Mouse (Mus musculus) embryonic facial prominence, embryonic 11.5 days (tissue): ENCODE data around the gene Dgki. TPM values are rescaled to one million over a fixed set of nuclear protein-coding genes. Genes with fewer than 3 reads are reported as not detected.

Source experiments
- ATAC-seq: fragments of 200-750 bp; cut with Nextera tagmentation; replicated peaks from 2 replicates; pipeline ENCODE4 v1.8.0; 2017; ENCODE audit warnings: low read depth; ENCODE audit not compliant: insufficient number of reproducible peaks, low FRiP score, low TSS enrichment
- DNase-seq: peaks from one replicate; pipeline ENCODE4 v3.0.0-alpha.2; 2015; ENCODE audit warnings: low spot score
- H3K27ac ChIP-seq: fragments of 300-500 bp; sonication (generic); replicated peaks from 2 replicates; pipeline ENCODE4 v1.5.1; 2014; ENCODE audit warnings: mild to moderate bottlenecking, low read depth, low read length, control low read depth
- H3K27me3 ChIP-seq: fragments of 300-500 bp; sonication (generic); 2 replicates; pipeline ENCODE4 v1.6.1; 2014; ENCODE audit warnings: mild to moderate bottlenecking, low read length, moderate library complexity, mixed read lengths; ENCODE audit not compliant: control insufficient read depth, insufficient read depth
- H3K36me3 ChIP-seq: fragments of 300-500 bp; sonication (generic); replicated peaks from 2 replicates; pipeline ENCODE4 v1.6.1; 2014; ENCODE audit warnings: low read depth, mild to moderate bottlenecking, low read length, moderate library complexity, mixed read lengths; ENCODE audit not compliant: control insufficient read depth, insufficient read depth
- H3K4me1 ChIP-seq: fragments of 300-500 bp; sonication (generic); 2 replicates; pipeline ENCODE4 v1.6.1; 2014; ENCODE audit warnings: low read length, mixed read lengths; ENCODE audit not compliant: control insufficient read depth, insufficient read depth
- H3K4me2 ChIP-seq: fragments of 300-500 bp; sonication (generic); 2 replicates; pipeline ENCODE4 v1.6.1; 2014; ENCODE audit warnings: low read depth, mild to moderate bottlenecking, control low read depth, low read length, moderate library complexity
- H3K4me3 ChIP-seq: fragments of 300-500 bp; sonication (generic); 2 replicates; pipeline ENCODE4 v1.5.1; 2014; ENCODE audit warnings: low read depth, low read length, control low read depth
- H3K9ac ChIP-seq: fragments of 300-500 bp; sonication (generic); replicated peaks from 2 replicates; pipeline ENCODE4 v1.6.1; 2014; ENCODE audit warnings: mild to moderate bottlenecking, control low read depth, low read length
- H3K9me3 ChIP-seq: fragments of 300-500 bp; sonication (generic); replicated peaks from 2 replicates; pipeline ENCODE4 v1.6.1; 2016; ENCODE audit warnings: mild to moderate bottlenecking, low read length, inconsistent platforms, mixed read lengths; ENCODE audit not compliant: control insufficient read depth
- WGBS: fragments of 180-500 bp; shearing (Covaris S2); extraction: QIAGEN DNeasy Blood & Tissue Kit; methylation state at CpG from one replicate; pipeline ENCODE4 v1.1.7; 2014; 5-methylcytosine and 5-hydroxymethylcytosine counted together
- polyA plus RNA-seq: library from polyadenylated mRNA; unstranded; fragments of >200 nt; fragmentation: Nextera tagmentation; extraction: Ambion mirVana; gene quantifications from 2 replicates; pipeline ENCODE4 v1.2.1, GENCODE M21; 2014

The Dgki gene
- polyA plus RNA-seq, 1 experiment from 2014 or later = 1.0 TPM

GRCm38 (mm10) chr6:37096840-37097305 lies 203.1 kb downstream of the Dgki start:
- ATAC-seq (no peak), DNase-seq (peak; percentile 14)
- Histone ChIP-seq H3K9ac (no peak overlapping the region), H3K27me3 (no peaks in the 10 kb centered on the region), H3K4me2 (no peak overlapping the region), H3K4me3 (no peak overlapping the region), H3K36me3 (no peaks in the 10 kb centered on the region), H3K27ac (no peak overlapping the region), H3K4me1 (no peaks in the 10 kb centered on the region), H3K9me3 (no peaks in the 10 kb centered on the region)
- WGBS = 52% methylated on average over 12 of the region's 12 CpGs

DNA sequence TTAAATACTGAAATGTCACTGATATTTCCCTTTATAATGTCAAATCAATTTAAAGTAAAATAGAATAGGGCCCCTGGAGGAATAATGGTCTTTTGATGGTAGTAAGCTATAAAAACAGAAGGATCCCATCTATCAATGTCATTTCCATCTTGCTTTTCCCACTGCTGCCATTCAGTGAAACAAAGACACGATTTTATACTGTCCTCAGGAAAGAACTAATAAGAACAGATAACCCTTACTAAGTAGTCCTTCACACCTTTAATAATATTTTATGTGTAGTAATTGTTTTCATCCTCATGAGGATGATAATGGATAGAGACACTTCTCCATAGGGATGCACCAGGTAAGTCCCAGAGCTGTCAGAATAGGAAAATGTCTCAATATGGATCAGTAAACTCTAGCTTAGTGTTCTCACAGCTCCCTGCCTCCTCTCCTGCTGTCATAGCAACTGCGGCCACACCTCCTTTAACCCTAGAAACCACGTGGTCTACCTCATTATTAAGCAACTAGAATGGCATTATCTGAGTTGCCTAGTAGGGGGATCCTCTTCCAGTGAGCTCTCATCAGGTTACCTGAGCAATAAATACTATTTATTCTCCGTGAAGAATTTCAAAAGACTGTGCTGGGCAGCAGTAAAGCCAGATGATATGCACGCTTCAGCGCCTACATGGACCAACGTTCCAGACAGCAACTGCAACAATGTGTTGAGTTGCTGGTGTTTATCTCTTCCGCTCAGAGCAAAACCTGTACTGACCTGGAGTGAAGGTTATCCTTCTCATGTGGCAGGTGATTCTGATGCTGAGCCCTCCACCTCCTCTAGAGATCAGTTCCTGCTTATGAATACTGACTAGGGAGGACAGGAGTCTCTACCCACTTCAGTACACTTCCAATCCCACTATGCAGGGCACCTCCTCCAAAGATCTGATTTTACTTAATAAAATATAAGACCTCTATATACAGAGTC lies 210.6 kb downstream of the Dgki start:
- Histone ChIP-seq H3K9ac (no peak overlapping the region), H3K27ac (no peak overlapping the region), H3K4me1 (no peaks in the 10 kb centered on the region), H3K27me3 (no peaks in the 10 kb centered on the region), H3K36me3 (no peaks in the 10 kb centered on the region), H3K9me3 (no peaks in the 10 kb centered on the region), H3K4me3 (no peak overlapping the region), H3K4me2 (no peak overlapping the region)
- ATAC-seq = no peak; the same call in 1 of the 2 replicates
- DNase-seq = peak; percentile 13
- 55% methylated on average over 8 of the region's 8 CpGs for WGBS

DNA sequence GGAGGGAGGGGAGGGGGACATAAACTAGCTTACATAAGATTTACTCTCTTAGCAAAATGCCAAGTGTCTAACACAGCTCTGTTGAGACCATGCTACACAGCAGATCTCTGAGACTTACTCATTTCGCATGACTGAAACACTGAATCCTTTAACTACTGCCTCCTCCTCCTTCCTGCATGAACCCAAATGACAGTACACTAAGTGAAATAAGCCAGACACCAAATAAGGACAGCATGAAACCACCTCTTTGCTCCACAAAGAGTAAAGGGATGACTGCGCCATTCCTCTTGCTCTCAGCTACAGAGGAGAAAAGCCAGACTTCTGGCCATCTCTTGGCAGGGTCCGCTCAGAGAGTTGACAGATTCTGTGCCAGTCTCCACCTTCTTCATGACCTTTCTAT lies 217.0 kb downstream of the Dgki start:
- Histone ChIP-seq H3K4me1 (no peaks in the 10 kb centered on the region), H3K9me3 (no peaks in the 10 kb centered on the region), H3K4me2 (no peak overlapping the region), H3K27ac (no peak overlapping the region), H3K27me3 (no peaks in the 10 kb centered on the region; the same call in 1 of the 2 replicates), H3K4me3 (no peak overlapping the region), H3K36me3 (no peaks in the 10 kb centered on the region), H3K9ac (no peak overlapping the region)
- ATAC-seq (no peak), DNase-seq (no peak)
- WGBS = 85% methylated on average over 3 of the region's 3 CpGs

- Histone ChIP-seq H3K4me2 (no peak overlapping the region), H3K9me3 (no peaks in the 10 kb centered on the region), H3K27me3 (no peaks in the 10 kb centered on the region), H3K4me3 (no peak overlapping the region), H3K36me3 (no peaks in the 10 kb centered on the region), H3K27ac (no peak overlapping the region), H3K9ac (no peak overlapping the region), H3K4me1 (no peaks in the 10 kb centered on the region)
- WGBS = 80% methylated on average over 9 of the region's 9 CpGs
- no peak for ATAC-seq
- no peak for DNase-seq
Measured at GRCm38 (mm10) chr6:37072401-37073016, 227.5 kb downstream of the Dgki start.

GRCm38 (mm10) chr6:37069836-37070600 lies 230.0 kb downstream of the Dgki start:
- WGBS = 79% methylated on average over 14 of the region's 14 CpGs
- H3K4me2 ChIP-seq = no peak overlapping the region
- H3K9me3 ChIP-seq = no peaks in the 10 kb centered on the region
- no peaks in the 10 kb centered on the region for H3K4me1 ChIP-seq
- H3K27ac ChIP-seq = no peak overlapping the region
- H3K27me3 ChIP-seq = no peaks in the 10 kb centered on the region
- H3K36me3 ChIP-seq = no peaks in the 10 kb centered on the region
- no peak for DNase-seq
- no peak overlapping the region for H3K9ac ChIP-seq
- no peak overlapping the region for H3K4me3 ChIP-seq
- no peak for ATAC-seq

DNA sequence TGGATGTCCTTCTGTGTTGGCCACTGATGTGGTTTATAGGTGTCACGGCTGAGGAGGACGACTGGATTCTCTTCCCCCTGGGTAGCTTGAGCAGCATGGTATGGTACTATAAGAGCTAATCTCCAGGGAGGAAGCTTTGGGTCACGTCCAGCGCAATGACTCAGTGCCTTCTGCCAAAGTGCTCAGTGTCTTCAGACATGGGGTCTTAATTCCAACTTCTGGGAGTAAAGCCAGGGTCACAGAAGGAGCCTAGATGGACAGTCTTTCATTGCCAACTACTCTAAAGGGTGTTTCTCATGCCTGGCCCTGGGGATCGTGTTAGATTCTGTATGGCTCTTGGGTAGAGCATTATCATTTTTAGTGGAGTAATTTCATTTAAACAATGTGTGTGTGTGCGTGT lies 231.2 kb downstream of the Dgki start:
- no peaks in the 10 kb centered on the region for H3K27me3 ChIP-seq
- DNase-seq (no peak), ATAC-seq (no peak)
- H3K4me3 ChIP-seq = no peak overlapping the region
- no peak overlapping the region for H3K9ac ChIP-seq
- no peak overlapping the region for H3K4me2 ChIP-seq
- 92% methylated on average over 6 of the region's 6 CpGs for WGBS
- H3K9me3 ChIP-seq = no peaks in the 10 kb centered on the region
- H3K27ac ChIP-seq = no peak overlapping the region
- no peaks in the 10 kb centered on the region for H3K36me3 ChIP-seq
- H3K4me1 ChIP-seq = no peaks in the 10 kb centered on the region

DNA sequence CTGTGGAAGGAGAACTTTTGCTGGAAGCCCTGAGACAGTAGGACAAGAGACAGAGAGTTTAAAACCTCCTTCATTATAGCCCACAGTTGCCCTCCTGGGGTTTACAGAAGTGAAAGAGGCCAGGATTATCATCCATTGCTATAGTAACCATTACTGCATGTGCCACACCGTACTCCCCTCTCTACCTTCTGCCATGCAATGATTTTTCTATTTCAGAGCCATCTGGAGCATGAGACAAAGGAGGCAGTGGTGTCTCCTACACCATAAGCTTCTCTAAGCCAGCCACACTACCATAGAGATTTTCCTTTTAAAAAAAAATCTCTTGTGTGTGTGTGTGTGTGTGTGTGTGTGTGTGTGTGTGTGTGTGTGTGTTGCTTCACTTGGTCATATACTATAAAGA lies 232.6 kb downstream of the Dgki start:
- H3K4me3 ChIP-seq = no peak overlapping the region
- H3K4me1 ChIP-seq = no peaks in the 10 kb centered on the region
- H3K9me3 ChIP-seq = no peaks in the 10 kb centered on the region
- DNase-seq = no peak
- H3K9ac ChIP-seq = no peak overlapping the region
- ATAC-seq = no peak
- WGBS = 87% methylated on average over 1 of the region's 1 CpGs
- no peaks in the 10 kb centered on the region for H3K36me3 ChIP-seq
- no peak overlapping the region for H3K4me2 ChIP-seq
- no peak overlapping the region for H3K27ac ChIP-seq
- H3K27me3 ChIP-seq = no peaks in the 10 kb centered on the region
